Mouse (Mus musculus) heart, postnatal 25 days (tissue): ENCODE data around the gene Rnaset2b. TPM values are rescaled to one million over a fixed set of nuclear protein-coding genes. Genes with fewer than 3 reads are reported as not detected.
"Not testable (repeated sequence)": the region's sequence is repeated elsewhere in the genome, so short reads cannot be mapped to it uniquely, and the experiment has no call there.

ENCODE experiments used
- DNase-seq: peaks from one replicate; pipeline ENCODE4 v3.0.0; 2022; ENCODE audit warnings: low spot score
- intact Hi-C: fragments of 180-260 bp; cut with DNase I; formaldehyde crosslinking; loops from one replicate; pipeline ENCODE4 v1.15.1; 2025
- total RNA-seq, 2 experiments: library from RNA; stranded (reverse); gene quantifications; 2 replicates each; pipeline ENCODE4 v1.2.3; 2021

Gene Rnaset2b
- total RNA-seq, 2 experiments from 2014 or later, result 166 to 167 TPM

DNA sequence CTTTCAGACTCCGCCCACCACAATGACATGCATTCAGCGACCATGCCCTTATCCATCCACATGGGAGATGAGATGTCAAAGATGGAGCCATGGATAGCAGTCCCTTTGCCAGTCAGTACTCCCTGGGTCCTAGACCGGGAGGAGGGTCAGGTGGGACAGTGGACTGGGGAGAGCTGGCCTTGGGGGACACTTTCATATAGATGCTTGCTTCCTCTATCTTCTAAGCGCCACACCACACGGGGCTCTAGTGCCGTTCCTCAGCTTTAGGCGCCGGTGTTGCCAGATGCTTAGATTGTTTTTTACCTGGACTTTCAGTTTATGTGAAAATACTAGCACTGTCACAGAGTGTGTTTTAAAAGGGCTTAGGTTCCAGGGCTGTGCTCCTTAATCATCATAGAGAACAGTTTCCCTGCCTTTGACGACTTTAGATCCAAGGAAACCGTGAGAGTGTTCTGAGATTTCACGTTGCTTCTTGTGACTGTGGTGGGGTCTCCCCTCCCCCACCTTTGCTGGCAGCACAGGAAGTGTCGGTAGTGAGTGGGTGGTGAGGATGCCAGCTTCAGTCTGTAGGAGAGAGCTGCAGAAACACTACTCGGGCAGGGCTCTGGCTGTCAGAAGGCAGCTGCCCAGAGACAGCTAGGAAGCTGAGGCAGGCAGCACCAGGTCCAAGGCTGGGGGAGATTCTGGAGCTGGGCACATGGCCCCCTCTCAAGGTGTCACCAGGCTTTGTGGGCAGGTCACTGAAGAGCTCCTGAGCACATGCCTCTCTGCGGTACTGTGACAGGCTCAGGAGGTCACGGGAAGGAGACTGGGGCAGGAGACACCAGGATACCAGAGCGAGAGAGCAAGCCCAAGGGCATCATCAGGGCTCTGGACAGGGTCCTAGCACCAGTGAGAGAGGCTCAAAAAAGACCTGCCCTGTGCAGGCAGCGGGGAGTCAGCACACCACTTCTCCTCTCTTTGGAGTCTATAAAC is 63.0 kb downstream of the Rnaset2b start:
- DNase-seq, intact Hi-C loops: not testable (repeated sequence)

Other genes with a start within 250 kb of the Rnaset2b start
- 10 to 100 TPM; 39.3 to 43.6 TPM for gene Ezr, start 187.8 kb upstream of the Rnaset2b start, total RNA-seq
- gene Rsph3b, start 22.0 kb upstream of the Rnaset2b start, total RNA-seq, result 10 to 100 TPM; 49.9 to 52.1 TPM
- gene Tagap1, start 9.5 kb upstream of the Rnaset2b start, total RNA-seq, result 1 to 10 TPM; 6.9 to 7.4 TPM
- not detected for gene Gm49721, start 8.3 kb downstream of the Rnaset2b start, total RNA-seq
- gene Gm1604a, start 54.9 kb downstream of the Rnaset2b start, total RNA-seq, result not detected
- gene Rps6ka2, start 199.5 kb downstream of the Rnaset2b start, total RNA-seq, result 10 to 100 TPM; 23.2 to 23.7 TPM